In the genomic region with DNA sequence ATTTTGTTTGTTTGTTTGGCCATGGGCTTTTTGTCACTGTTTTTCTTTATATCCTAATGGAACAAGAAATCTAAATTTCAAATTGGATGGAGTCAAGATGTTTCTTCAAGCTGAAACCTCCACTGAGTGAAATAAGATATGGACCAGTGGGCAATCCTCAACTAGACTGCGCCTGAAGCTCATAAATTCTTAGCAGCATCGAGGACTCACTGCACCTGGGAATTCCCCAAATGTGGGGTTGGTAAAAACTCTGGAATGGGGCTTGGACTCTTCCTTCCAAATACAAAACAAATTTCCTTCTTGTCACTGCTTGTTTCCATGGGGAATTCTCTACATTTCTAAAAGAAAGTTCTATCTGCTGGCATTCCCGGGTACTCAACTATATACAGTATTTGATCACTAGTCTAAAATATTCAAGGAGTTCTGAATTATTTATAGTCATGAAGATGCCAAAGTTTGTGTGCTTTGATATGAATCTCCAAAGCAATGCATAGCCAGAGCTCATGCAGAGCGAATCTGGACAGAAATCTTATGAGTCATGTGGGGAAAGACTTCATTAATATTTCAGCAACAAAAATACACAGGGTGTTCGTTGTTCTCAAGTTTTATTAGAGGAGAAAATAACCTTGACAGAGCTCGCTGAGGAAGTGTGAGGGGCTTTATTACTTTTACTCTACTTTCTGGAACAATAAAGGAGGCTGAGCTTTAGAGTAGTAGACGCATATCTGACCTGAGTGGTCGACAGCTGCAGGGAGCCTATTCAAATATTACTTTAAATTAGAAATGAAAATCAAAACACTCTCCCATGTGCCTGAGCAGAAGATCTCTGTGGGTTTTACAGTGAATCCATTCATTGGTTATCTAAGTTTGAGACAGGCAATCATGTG, we compare ENCODE assay signal across 11 mouse cellular contexts. TPM values are rescaled to one million over a fixed set of nuclear protein-coding genes. Genes with fewer than 3 reads are reported as not detected.
"Had no signal": no experiment of that assay in that cellular context is flagged by ENCODE, and none has a peak within 500 bp of the region (broad histone marks: within the 10 kb centered on the region; RNA-seq: fewer than 3 reads in every experiment).

No protein-coding gene starts in this region.

- ATAC-seq: intestine, postnatal 0 days had no signal

- H3K9me3 ChIP-seq: liver, embryonic 13.5 days; neural tube, embryonic 13.5 days had no signal

- DNase-seq: kidney, adult 8-10 months; kidney, postnatal 25 days; liver; liver, embryonic 13.5 days; lung, adult 18-20 months; thymus, adult 18-20 months; thymus, postnatal 14 days had no signal

- H3K4me2 ChIP-seq: liver, embryonic 13.5 days; neural tube, embryonic 13.5 days had no signal

- H3K9ac ChIP-seq: liver, embryonic 13.5 days; neural tube, embryonic 13.5 days had no signal

- H3K27me3 ChIP-seq: liver, embryonic 13.5 days; neural tube, embryonic 13.5 days had no signal

- H3K27ac ChIP-seq: left cerebral cortex, adult 2 months; liver, embryonic 13.5 days; neural tube, embryonic 13.5 days had no signal

- H3K4me3 ChIP-seq: left cerebral cortex, adult 2 months; liver, embryonic 13.5 days; neural tube, embryonic 13.5 days had no signal

RNA-seq across cellular contexts. Expression of gene Gm20379, which starts 2.5 kb away (rescaled TPM):
- polyA plus RNA-seq: urinary bladder, adult 2 months had no signal
